Mouse (Mus musculus) A20 (cell line): ENCODE measurements around the gene Sos1.
A peak's percentile ranks its signal among the peaks of the same experiment; 100 is the strongest.
"Not testable (repeated sequence)": the region's sequence is repeated elsewhere in the genome, so short reads cannot be mapped to it uniquely, and the experiment has no call there.

ENCODE experiments used
- DNase-seq: peaks from one replicate; pipeline ENCODE4 v3.0.0-alpha.2; 2011; ENCODE audit warnings: low read depth, low spot score

Sos1 gene

GRCm38 (mm10) chr17:80426171-80426570, 54.1 kb downstream of the Sos1 start:
- DNase-seq = no peak

DNA sequence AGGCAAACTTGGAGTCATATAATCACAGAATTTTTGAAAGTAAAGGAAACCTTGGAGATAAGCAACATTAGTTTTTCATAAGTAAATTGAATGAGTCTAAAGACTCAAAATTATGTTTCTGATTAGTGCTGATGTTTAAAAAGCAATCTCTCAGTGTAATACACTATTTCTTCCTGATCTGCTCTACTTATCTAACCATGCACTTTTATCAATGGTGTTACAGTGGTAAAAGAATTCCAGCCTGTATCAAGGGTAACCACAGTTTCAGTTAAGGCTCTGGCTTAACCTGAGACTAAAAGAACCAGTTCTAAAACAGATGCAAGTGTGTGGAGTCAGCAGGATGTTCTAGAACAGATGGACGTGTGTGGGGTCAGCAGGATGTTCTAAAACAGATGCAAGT, 59.3 kb downstream of the Sos1 start:
- DNase-seq = no peak

DNA sequence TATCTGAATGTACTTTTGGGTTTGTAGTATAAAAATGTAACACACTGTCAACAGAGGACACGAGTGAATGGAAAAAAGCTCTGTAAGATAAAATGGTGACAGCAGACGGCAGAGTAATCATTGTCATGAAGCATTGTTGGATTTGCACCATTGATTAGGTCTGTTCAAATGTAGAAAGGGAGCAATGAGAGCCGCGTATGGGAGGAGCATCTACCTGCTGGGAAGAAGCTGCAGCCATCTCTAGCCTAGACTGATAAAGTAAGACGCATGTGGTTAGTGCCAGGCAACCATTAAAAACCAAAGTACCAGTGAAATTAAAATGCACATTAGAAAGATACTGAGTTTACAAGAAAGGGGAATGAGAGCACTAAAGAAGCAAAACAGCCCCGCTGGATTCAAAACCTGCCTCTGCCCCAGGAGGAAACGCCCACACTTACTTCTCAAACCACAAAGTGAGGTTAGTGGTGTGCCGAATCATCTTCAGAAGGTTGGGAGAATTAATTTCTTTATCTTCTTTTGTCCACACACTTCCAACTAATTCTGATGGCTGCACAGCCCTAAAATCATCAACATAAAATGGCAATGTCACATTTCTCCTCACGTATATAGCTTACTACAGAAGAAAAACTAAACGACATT, 61.6 kb downstream of the Sos1 start:
- no peak for DNase-seq

DNA sequence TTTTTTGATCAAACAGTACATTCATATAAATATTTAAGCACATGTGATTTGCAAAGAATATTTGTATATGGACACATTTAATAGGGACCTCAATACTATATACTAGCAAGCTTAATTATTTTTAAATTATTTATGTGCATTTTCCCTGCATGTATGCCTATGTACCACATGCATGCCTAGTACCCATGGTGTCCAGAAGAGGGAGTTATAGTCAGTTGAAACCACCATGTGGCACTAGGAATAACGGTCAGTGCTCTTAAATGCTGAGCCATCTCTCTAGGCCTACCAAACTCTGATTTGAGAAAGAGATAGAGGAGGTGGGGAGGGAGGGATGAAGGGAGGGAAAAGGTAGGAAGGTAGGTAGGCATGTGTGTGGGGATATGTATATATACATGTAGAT, 69.1 kb downstream of the Sos1 start:
- peak; percentile 19 for DNase-seq

- DNase-seq = no peak
Measured at GRCm38 (mm10) chr17:80398243-80398642, 82.0 kb downstream of the Sos1 start.

DNA sequence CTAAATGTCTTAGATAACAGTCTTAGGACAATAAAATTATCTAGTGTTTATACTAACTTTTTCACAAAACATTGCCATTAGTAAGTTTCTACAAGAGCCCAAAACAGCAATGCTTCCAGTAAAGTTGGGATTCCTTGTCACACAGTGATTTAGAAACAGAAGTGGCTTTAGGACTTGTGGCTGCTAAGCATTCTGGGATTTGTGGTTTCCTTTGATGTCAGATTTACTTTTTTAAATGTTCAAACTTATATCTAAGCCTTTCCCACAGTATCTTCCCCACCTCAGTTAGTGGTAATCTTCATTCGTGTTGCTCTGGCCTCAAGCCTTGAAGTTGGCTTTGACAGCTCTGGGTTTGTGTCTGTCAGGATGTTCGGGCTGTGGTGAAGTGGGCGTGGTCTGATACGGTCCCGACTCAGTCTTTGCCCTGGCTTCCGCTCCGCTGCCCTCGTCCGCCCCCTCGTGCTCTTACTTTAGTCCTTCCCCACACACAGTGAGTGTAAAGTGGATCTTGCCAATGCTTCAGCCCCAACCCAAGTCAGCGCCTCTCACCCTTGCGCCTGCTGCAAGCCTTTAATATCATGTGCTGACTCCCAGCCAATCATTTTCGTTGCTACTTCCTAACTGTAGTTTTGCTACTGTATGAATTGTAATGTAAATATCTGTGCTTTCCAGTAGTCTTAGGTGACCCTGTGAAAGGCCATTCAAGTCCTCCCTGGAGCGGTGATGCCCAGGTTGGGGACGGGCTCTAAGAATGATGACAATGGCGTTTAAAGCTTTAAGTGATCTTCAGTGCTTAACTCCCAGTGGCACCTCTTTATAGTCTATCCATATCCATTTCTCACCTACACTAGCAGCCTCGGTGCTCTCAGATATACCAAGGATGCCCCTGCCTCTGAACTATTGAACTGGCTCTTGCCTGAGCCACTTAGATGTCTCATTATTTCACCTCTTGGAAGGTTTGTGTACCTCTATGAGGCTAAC, 88.5 kb downstream of the Sos1 start:
- peak; percentile 85 for DNase-seq

DNA sequence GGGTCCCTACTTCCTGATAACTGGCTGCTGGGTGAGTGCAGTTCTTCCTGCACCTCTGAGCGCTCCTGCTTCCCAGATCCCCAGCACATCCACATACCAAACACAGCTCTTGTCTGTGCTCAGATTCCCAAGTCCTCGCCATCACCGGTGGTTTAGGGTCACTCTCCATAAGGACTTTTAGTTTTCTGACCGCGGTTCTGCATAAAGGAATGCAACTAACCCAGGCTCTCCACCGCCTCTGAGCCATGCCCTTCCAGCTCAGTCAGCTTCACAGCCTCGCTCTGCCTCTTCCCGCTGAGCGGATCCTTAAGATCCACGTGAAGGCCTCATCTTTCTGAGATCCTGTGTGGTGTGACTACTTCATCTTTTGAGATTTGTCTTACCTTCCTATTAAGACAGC, 90.2 kb downstream of the Sos1 start:
- DNase-seq = no peak

GRCm38 (mm10) chr17:80385671-80386070, 94.6 kb downstream of the Sos1 start:
- DNase-seq = no peak

DNA sequence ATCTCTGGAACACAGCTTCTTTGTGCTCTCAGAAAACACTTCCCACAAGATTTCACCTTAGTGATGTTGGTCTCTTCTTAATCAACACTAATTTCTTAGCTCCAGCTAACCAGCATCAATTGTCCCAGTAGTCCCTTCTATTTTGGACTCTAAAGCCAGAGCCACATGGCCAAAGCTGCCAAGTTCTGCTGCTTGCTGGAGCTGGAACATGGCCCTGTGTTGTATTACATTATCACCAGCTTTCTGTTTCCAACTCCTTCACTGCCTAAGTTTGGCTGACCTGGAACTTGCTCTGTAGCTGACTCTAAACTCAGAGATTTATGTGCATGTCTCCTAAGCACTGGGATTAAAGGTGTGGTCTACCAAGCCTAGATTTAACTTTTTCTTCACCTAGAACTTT, 101.9 kb downstream of the Sos1 start:
- not testable (repeated sequence) for DNase-seq

DNA sequence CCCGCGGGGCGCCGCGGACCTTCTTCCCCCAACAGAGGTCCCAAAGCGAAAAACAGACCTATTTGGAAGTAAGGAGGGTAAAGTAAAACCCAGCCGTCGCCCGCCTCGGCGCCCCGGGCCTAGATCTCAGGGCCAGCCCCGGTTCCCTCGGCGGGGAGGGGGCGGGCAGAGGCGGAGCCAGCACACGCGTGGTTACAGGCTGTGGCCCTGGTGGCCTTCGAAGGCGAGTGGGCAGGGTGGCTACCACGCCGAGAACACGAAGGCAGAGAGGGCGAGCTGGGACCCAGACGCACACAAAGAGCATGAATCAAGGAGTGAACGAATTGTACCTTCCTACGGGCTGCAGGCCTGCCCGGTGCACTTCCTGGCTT, 106.5 kb downstream of the Sos1 start:
- DNase-seq = no peak

DNA sequence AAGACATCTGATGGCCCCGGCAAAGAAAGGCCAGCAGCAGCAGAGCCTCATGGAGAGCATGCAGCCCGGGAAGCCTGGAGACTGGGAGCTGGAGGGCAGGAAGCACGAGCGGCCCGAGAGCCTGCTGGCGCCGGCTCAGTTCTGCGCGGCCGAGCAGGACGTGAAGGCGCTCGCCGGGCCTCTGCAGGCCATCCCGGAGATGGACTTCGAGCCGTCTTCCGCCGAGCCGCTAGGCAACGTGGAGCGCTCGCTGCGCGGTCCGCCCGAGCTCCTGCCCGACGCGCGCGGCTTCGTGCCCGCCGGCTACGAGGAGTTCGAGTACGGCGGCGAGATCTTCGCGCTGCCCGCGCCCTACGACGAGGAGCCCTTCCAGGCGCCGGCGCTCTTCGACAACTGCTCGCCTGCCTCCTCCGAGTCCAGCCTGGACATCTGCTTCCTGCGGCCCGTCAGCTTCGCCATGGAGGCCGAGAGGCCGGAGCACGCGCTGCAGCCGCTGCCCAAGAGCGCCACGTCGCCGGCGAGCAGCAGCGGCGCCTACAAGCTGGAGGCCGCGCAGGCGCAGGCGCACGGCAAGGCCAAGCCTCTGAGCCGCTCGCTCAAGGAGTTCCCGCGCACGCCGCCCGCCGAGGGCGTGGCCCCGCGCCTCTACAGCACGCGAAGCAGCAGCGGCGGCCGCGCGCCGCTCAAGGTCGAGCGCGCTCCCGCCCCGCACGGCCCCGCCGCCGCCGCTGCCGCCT, 107.1 kb downstream of the Sos1 start, which contains the start of gene Gm10190:
Gene Gm10190 (minus strand): TSS at position 553 of the 737 bp plus-strand sequence.
- DNase-seq = no peak

DNA sequence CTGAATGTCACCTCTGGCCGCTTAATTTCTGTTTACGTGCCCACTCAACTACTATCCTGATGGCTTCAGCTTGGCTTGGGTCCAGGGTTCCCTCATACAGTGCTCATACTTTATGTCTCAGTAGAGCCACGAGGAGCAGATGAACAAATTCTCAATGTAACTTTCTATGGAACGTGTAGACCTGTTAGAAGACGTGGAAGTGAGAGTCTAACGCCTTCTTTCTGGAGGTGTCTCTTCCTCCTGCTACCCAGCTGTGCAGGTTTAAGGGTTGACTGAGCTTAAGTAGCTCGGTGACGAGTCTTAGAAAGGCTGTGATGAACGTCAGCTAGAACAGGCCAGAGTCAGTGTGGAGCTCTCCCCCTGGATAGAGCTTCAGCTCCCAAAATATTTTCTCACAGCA, 111.6 kb downstream of the Sos1 start:
- peak; percentile 42 for DNase-seq

DNA sequence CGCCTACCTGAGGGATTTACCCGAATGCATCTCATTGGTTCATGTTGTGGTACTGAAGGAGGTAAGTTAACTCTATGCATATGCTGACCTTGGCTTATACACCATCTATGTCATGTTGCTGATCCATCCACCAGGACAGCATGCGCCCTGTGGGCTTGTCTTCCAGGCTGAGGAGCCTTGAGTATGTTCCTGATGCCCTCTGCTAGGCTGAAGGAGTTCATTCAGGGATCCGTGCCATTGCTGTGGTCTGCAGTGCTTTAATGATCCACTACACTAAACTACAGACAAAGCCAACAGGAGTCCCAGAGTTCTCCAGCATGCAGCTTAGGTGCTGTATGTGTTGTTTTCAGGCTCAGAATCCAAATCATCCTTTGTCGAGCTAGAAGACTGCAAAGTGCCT, 113.0 kb downstream of the Sos1 start:
- no peak for DNase-seq

DNA sequence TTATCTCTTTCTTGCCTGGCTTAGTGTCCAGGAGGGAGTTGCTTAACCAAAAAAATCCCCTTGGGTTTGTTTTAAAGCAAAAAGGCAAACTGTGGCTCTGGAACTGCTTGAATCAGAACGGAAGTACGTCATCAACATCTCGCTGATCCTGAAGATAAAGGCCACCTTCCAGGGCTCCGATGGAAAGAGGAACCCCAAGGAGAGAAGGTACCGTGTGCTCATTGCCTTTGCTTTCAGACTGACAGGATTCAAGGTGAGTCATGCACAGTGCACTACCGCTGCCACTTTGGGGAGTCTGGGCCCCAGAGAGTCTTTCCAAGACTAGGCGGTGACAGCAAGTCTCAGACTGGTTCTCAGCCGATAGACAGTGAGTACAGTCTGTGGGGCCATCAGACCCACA, 120.0 kb downstream of the Sos1 start:
- no peak for DNase-seq

DNA sequence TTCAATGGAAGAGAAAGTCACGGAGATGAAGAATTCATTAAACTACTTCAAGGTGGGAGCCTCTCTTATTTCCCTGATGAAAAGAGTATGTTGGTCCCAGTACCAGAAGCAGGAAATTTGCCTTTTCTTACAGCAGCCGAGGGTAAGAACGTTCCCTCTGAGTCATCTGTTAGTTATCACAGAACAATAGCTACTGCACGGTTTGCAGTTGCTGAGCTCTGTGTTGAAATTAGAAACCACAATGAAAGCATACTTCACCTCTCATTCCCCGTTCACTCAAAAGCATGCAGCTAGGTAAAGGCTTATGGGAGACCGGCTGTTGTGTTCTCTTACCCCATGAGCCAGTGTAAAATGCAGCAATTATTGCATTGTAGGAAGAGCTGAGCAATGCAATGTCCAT, 133.0 kb downstream of the Sos1 start:
- DNase-seq = no peak

DNA sequence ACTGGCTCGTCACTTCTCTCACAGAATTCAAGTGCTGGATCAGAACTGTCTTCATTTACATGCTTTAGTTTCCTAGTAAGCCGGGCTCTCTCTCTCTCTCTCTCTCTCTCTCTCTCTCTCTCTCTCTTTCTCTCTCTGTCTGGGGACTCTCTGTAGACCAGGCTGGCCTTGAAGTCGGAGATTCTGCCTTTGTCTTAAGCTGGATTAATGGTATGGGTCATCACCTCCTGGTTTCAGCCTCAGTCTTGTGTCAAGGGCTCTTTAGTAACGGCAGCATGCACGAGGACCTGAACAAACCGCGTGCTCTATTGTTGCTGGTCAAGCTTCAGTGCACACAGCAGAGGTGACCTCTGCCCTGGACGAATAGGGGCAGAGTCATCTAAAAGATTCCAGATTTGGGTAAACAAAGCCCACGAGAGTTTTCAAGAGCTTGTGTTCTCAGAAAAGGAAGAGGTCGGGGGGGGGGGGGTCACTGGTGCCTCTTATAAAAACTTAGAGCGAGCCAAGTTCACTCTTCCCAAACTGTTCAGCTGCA, 133.6 kb downstream of the Sos1 start:
- no peak for DNase-seq

DNA sequence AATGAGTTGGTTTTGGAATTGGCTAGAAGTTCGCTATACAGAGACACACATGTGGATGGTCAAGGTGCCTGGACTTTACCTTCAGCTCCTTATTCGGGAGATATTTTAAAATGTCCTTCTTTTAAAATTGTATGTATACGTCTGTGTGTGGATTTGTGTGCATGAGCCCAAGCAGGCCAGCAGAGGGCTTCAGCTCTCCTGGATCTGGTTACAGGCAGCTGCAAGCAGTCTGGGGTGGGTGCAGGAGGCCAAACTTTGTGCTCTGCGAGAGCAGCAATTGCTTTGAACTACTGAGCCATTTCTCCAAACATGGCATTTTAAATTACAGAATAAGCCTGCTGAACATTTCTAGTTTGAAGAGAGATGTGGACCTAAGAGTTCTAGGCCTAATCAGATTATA, 135.0 kb downstream of the Sos1 start:
- peak; percentile 48 for DNase-seq
